Mouse (Mus musculus) heart, embryonic 15.5 days (tissue): ENCODE results near the gene Gal3st2. TPM values are rescaled to one million over a fixed set of nuclear protein-coding genes. Genes with fewer than 3 reads are reported as not detected.
"Not testable (repeated sequence)": the region's sequence is repeated elsewhere in the genome, so short reads cannot be mapped to it uniquely, and the experiment has no call there.

Experiments
- ATAC-seq: fragments of 200-750 bp; cut with Nextera tagmentation; replicated peaks from 2 replicates; pipeline ENCODE4 v1.8.0; 2017; ENCODE audit warnings: low read depth, moderate TSS enrichment; ENCODE audit not compliant: insufficient number of reproducible peaks, insufficient read depth, low FRiP score
- H3K27ac ChIP-seq: fragments of 300-500 bp; sonication (generic); 2 replicates; pipeline ENCODE4 v1.5.1; 2015; ENCODE audit warnings: mild to moderate bottlenecking, inconsistent platforms
- H3K27me3 ChIP-seq: fragments of 300-500 bp; sonication (generic); 2 replicates; pipeline ENCODE4 v1.6.1; 2015; ENCODE audit warnings: inconsistent platforms
- H3K36me3 ChIP-seq: fragments of 300-500 bp; sonication (generic); 2 replicates; pipeline ENCODE4 v1.6.1; 2015; ENCODE audit warnings: mild to moderate bottlenecking, inconsistent platforms
- H3K4me1 ChIP-seq: fragments of 300-500 bp; sonication (generic); replicated peaks from 2 replicates; pipeline ENCODE4 v1.6.1; 2015; ENCODE audit warnings: inconsistent platforms
- H3K4me2 ChIP-seq: fragments of 300-500 bp; sonication (generic); 2 replicates; pipeline ENCODE4 v1.6.1; 2015; ENCODE audit warnings: inconsistent platforms, mild to moderate bottlenecking, moderate library complexity
- H3K4me3 ChIP-seq: fragments of 300-500 bp; sonication (generic); 2 replicates; pipeline ENCODE4 v1.5.1; 2015; ENCODE audit warnings: mild to moderate bottlenecking, inconsistent platforms
- H3K9ac ChIP-seq: fragments of 300-500 bp; sonication (generic); 2 replicates; pipeline ENCODE4 v1.6.1; 2015; ENCODE audit warnings: mild to moderate bottlenecking, inconsistent platforms
- H3K9me3 ChIP-seq: fragments of 300-500 bp; sonication (generic); replicated peaks from 2 replicates; pipeline ENCODE4 v1.6.1; 2016; ENCODE audit warnings: inconsistent platforms
- WGBS: fragments of 180-500 bp; shearing (Covaris S2); methylation state at CpG from one replicate; pipeline ENCODE4 v1.1.7; 2015; ENCODE audit warnings: mixed read lengths; 5-methylcytosine and 5-hydroxymethylcytosine counted together
- polyA plus RNA-seq: library from polyadenylated mRNA; unstranded; fragments of >200 nt; fragmentation: Nextera tagmentation; extraction: Ambion mirVana; gene quantifications from 2 replicates; pipeline ENCODE4 v1.2.1, GENCODE M21; 2015

Gene Gal3st2
- polyA plus RNA-seq, 1 experiment from 2014 or later: 0.09 TPM

- 90% methylated on average over 12 of the region's 22 CpGs for WGBS
- not testable (repeated sequence) for H3K36me3 ChIP-seq, H3K4me1 ChIP-seq, H3K9ac ChIP-seq, H3K27ac ChIP-seq, H3K4me2 ChIP-seq, H3K9me3 ChIP-seq, ATAC-seq, H3K4me3 ChIP-seq, H3K27me3 ChIP-seq
Measured at GRCm38 (mm10) chr1:93874405-93874804, 13.3 kb downstream of the Gal3st2 start.

- H3K4me2 ChIP-seq, H3K4me1 ChIP-seq, H3K9me3 ChIP-seq, H3K27me3 ChIP-seq, H3K4me3 ChIP-seq, H3K27ac ChIP-seq, ATAC-seq, H3K36me3 ChIP-seq, H3K9ac ChIP-seq: not testable (repeated sequence)
- no CpG with 5 or more reads among the region's 11 CpGs for WGBS
Measured at GRCm38 (mm10) chr1:93881778-93882177, 20.7 kb downstream of the Gal3st2 start.

GRCm38 (mm10) chr1:93890936-93891335 lies 29.8 kb downstream of the Gal3st2 start:
- not testable (repeated sequence) for H3K4me2 ChIP-seq, H3K27ac ChIP-seq, H3K4me1 ChIP-seq, H3K27me3 ChIP-seq, H3K4me3 ChIP-seq, H3K36me3 ChIP-seq, ATAC-seq, H3K9me3 ChIP-seq, H3K9ac ChIP-seq
- WGBS: 42% methylated on average over 1 of the region's 1 CpGs

GRCm38 (mm10) chr1:93897395-93897794 lies 36.3 kb downstream of the Gal3st2 start:
- not testable (repeated sequence) for H3K27ac ChIP-seq, H3K4me2 ChIP-seq, H3K27me3 ChIP-seq, H3K4me1 ChIP-seq, H3K9ac ChIP-seq, ATAC-seq, H3K36me3 ChIP-seq, H3K9me3 ChIP-seq, H3K4me3 ChIP-seq
- WGBS: no CpG with 5 or more reads among the region's 1 CpGs

GRCm38 (mm10) chr1:93901291-93901690 lies 40.2 kb downstream of the Gal3st2 start:
- H3K9ac ChIP-seq, H3K27me3 ChIP-seq, H3K9me3 ChIP-seq, H3K27ac ChIP-seq, H3K36me3 ChIP-seq, H3K4me3 ChIP-seq, H3K4me2 ChIP-seq, H3K4me1 ChIP-seq: not testable (repeated sequence)
- 48% methylated on average over 5 of the region's 5 CpGs for WGBS
- peak; percentile 58; the same call in 1 of the 2 replicates for ATAC-seq

GRCm38 (mm10) chr1:93906690-93907089 lies 45.6 kb downstream of the Gal3st2 start:
- not testable (repeated sequence) for H3K9me3 ChIP-seq, H3K9ac ChIP-seq, H3K27ac ChIP-seq, H3K27me3 ChIP-seq, H3K36me3 ChIP-seq, H3K4me1 ChIP-seq, H3K4me3 ChIP-seq, H3K4me2 ChIP-seq
- peak; percentile 62; the same call in 1 of the 2 replicates for ATAC-seq
- WGBS: 49% methylated on average over 3 of the region's 5 CpGs

- H3K36me3 ChIP-seq, H3K27me3 ChIP-seq, H3K9ac ChIP-seq, ATAC-seq, H3K4me3 ChIP-seq, H3K9me3 ChIP-seq, H3K4me1 ChIP-seq, H3K4me2 ChIP-seq, H3K27ac ChIP-seq: not testable (repeated sequence)
- no CpG with 5 or more reads among the region's 11 CpGs for WGBS
Measured at GRCm38 (mm10) chr1:93908977-93909586, 48.0 kb downstream of the Gal3st2 start.

- not testable (repeated sequence) for H3K4me1 ChIP-seq, H3K9me3 ChIP-seq, H3K27me3 ChIP-seq, H3K27ac ChIP-seq, H3K9ac ChIP-seq, H3K36me3 ChIP-seq, H3K4me2 ChIP-seq, H3K4me3 ChIP-seq
- 0 out of 2 replicates have a peak, but pooled peaks have one; percentile 54 for ATAC-seq
- WGBS: no CpG with 5 or more reads among the region's 2 CpGs
Measured at GRCm38 (mm10) chr1:93911877-93912276, 50.8 kb downstream of the Gal3st2 start.

GRCm38 (mm10) chr1:93917160-93917559 lies 56.1 kb downstream of the Gal3st2 start:
- not testable (repeated sequence) for H3K9me3 ChIP-seq, H3K36me3 ChIP-seq, H3K27me3 ChIP-seq, H3K4me2 ChIP-seq, H3K4me3 ChIP-seq, H3K4me1 ChIP-seq, ATAC-seq, H3K9ac ChIP-seq, H3K27ac ChIP-seq
- WGBS: 46% methylated on average over 3 of the region's 3 CpGs

- not testable (repeated sequence) for H3K36me3 ChIP-seq, ATAC-seq, H3K27me3 ChIP-seq, H3K4me1 ChIP-seq, H3K4me2 ChIP-seq, H3K9ac ChIP-seq, H3K4me3 ChIP-seq, H3K9me3 ChIP-seq, H3K27ac ChIP-seq
- 73% methylated on average over 2 of the region's 2 CpGs for WGBS
Measured at GRCm38 (mm10) chr1:93918011-93918410, 56.9 kb downstream of the Gal3st2 start, which contains the start of gene Gal3st2b. Gal3st2b (plus strand) TSS chr1:93918311.

- H3K36me3 ChIP-seq, H3K9ac ChIP-seq, H3K4me1 ChIP-seq, H3K4me2 ChIP-seq, H3K27me3 ChIP-seq, H3K4me3 ChIP-seq, ATAC-seq, H3K27ac ChIP-seq, H3K9me3 ChIP-seq: not testable (repeated sequence)
- 82% methylated on average over 1 of the region's 1 CpGs for WGBS
Measured at GRCm38 (mm10) chr1:93918775-93919174, 57.7 kb downstream of the Gal3st2 start.

- H3K9ac ChIP-seq, H3K4me2 ChIP-seq, H3K4me1 ChIP-seq, H3K36me3 ChIP-seq, ATAC-seq, H3K9me3 ChIP-seq, H3K4me3 ChIP-seq, H3K27ac ChIP-seq, H3K27me3 ChIP-seq: not testable (repeated sequence)
- 76% methylated on average over 3 of the region's 3 CpGs for WGBS
Measured at GRCm38 (mm10) chr1:93919321-93919720, 58.2 kb downstream of the Gal3st2 start.
